Mouse (Mus musculus) ES-E14 (cell line): ENCODE data around the gene Hmx1.

Experiments used
- CHD2 ChIP-seq: IDR thresholded peaks from 2 replicates; pipeline ENCODE4 v1.6.1; 2014; ENCODE audit warnings: mild to moderate bottlenecking, low read depth, low read length, inconsistent platforms
- HCFC1 ChIP-seq: IDR thresholded peaks from 2 replicates; pipeline ENCODE4 v1.6.1; 2012; ENCODE audit warnings: low read length, inconsistent platforms, borderline replicate concordance; ENCODE audit not compliant: insufficient read depth
- MAFK ChIP-seq: IDR thresholded peaks from 2 replicates; pipeline ENCODE4 v1.6.1; 2014; ENCODE audit warnings: mild to moderate bottlenecking, low read depth, low read length, inconsistent platforms; ENCODE audit not compliant: insufficient read depth
- ZC3H11A ChIP-seq: IDR thresholded peaks from 2 replicates; pipeline ENCODE4 v1.6.1; 2012; ENCODE audit warnings: low read depth, mild to moderate bottlenecking, inconsistent platforms, low read length, borderline replicate concordance
- ZNF384 ChIP-seq: IDR thresholded peaks from 2 replicates; pipeline ENCODE4 v1.6.1; 2012; ENCODE audit warnings: low read depth, low read length, inconsistent platforms

GRCm38 (mm10) chr5:35411028-35411427 is 22.1 kb downstream of the Hmx1 start:
- TF ChIP-seq MAFK (no peak), CHD2 (no peak), ZC3H11A (no peak), HCFC1 (no peak), ZNF384 (no peak)
